30 mouse cellular contexts compared by ENCODE assay signal in the genomic region with DNA sequence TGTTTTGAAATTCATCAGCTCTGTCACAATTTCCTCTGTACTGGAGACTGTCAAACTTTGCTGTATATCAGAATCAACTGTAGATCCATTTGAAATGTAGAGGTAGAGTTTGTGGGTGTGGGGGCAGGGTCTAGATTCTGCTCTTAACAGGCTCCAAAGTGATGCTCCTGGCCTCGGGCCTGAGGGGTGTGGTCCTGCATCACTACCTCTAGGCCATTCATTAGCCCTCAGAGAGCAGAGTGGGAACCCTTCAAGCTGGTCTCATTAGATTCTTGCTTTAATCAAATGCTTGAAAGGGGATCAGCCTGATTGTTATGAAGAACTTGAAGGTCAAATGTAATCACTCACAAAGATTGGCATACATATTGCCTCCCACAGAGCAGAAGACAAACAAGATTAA. TPM values are rescaled to one million over a fixed set of nuclear protein-coding genes. Genes with fewer than 3 reads are reported as not detected.
A peak's percentile ranks its signal among the peaks of the same experiment; 100 is the strongest.
DNase-seq lines count a peak whose midpoint lies in the region; ATAC-seq lines count a peak whose summit lies in the region.
"Had no signal": no experiment of that assay in that cellular context is flagged by ENCODE, and none has a peak within 500 bp of the region (broad histone marks: within the 10 kb centered on the region; RNA-seq: fewer than 3 reads in every experiment).

No protein-coding gene starts in this region.

- H3K9me3 ChIP-seq in hindbrain, embryonic 10.5 days = no peaks in the 10 kb centered on the region
- H3K9me3 ChIP-seq in hindbrain, embryonic 16.5 days (ENCODE audit: control insufficient read depth, low read length) = no peaks in the 10 kb centered on the region
- H3K9me3 ChIP-seq in limb, embryonic 11.5 days (ENCODE audit: control insufficient read depth, low read length) = no peaks in the 10 kb centered on the region
- H3K9me3 ChIP-seq: embryonic facial prominence, embryonic 15.5 days; heart, embryonic 13.5 days; hindbrain, embryonic 13.5 days; liver, embryonic 13.5 days; megakaryocyte, embryonic 14.5 days; midbrain, embryonic 12.5 days; neural tube, embryonic 12.5 days; stomach, embryonic 15.5 days had no signal

- H3K9ac ChIP-seq in hindbrain, embryonic 16.5 days (ENCODE audit: low read depth, low read length) = no peak overlapping the region
- no peak overlapping the region for H3K9ac ChIP-seq in limb, embryonic 11.5 days (ENCODE audit: low read length)
- H3K9ac ChIP-seq: embryonic facial prominence, embryonic 15.5 days; heart, embryonic 13.5 days; hindbrain, embryonic 13.5 days; liver, embryonic 13.5 days; midbrain, embryonic 12.5 days; neural tube, embryonic 12.5 days; stomach, embryonic 15.5 days had no signal

- intact Hi-C loops in gastrocnemius, postnatal 36 days (cut with DNase I) = no loop called here

- no peak for ATAC-seq in hindbrain, embryonic 16.5 days
- ATAC-seq in limb, embryonic 11.5 days (ENCODE audit: insufficient number of reproducible peaks, low FRiP score, low TSS enrichment, low read depth) = no peak
- ATAC-seq: activated CD4-positive, CD25-positive, alpha-beta regulatory T cell, adult 4 months; intestine, postnatal 0 days; lung, postnatal 0 days had no signal

- H3K4me2 ChIP-seq in hindbrain, embryonic 16.5 days (ENCODE audit: low read length) = no peak overlapping the region
- H3K4me2 ChIP-seq in limb, embryonic 11.5 days (ENCODE audit: low read depth, severe bottlenecking) = no peak overlapping the region
- H3K4me2 ChIP-seq: embryonic facial prominence, embryonic 15.5 days; heart, embryonic 13.5 days; hindbrain, embryonic 13.5 days; liver, embryonic 13.5 days; midbrain, embryonic 12.5 days; neural tube, embryonic 12.5 days; stomach, embryonic 15.5 days had no signal

- peaks cover 13% of the 10 kb centered on the region for H3K4me1 ChIP-seq in hindbrain, embryonic 10.5 days (replicated peaks)
- H3K4me1 ChIP-seq in hindbrain, embryonic 16.5 days (ENCODE audit: control insufficient read depth, insufficient read depth, low read depth, low read length) = no peaks in the 10 kb centered on the region
- peaks cover 12% of the 10 kb centered on the region for H3K4me1 ChIP-seq in limb, embryonic 11.5 days (ENCODE audit: control insufficient read depth, insufficient read depth, low read length)
- H3K4me1 ChIP-seq: embryonic facial prominence, embryonic 15.5 days; hindbrain, embryonic 13.5 days; liver, embryonic 13.5 days; megakaryocyte, embryonic 14.5 days; midbrain, embryonic 12.5 days; neural tube, embryonic 12.5 days; stomach, embryonic 15.5 days had no signal

- H3K36me3 ChIP-seq in hindbrain, embryonic 10.5 days = no peaks in the 10 kb centered on the region
- H3K36me3 ChIP-seq in hindbrain, embryonic 16.5 days (ENCODE audit: control insufficient read depth, insufficient read depth, low read length) = no peaks in the 10 kb centered on the region
- no peaks in the 10 kb centered on the region for H3K36me3 ChIP-seq in limb, embryonic 11.5 days (ENCODE audit: control insufficient read depth, insufficient read depth, low read length)
- H3K36me3 ChIP-seq: embryonic facial prominence, embryonic 15.5 days; liver, embryonic 13.5 days; midbrain, embryonic 12.5 days; neural tube, embryonic 12.5 days; stomach, embryonic 15.5 days had no signal

- WGBS in hindbrain, embryonic 10.5 days = 44% methylated on average over 1 of the region's 1 CpGs
- WGBS in hindbrain, embryonic 16.5 days = 52% methylated on average over 1 of the region's 1 CpGs
- 15% methylated on average over 1 of the region's 1 CpGs for WGBS in limb, embryonic 11.5 days

- H3K27me3 ChIP-seq in hindbrain, embryonic 10.5 days (ENCODE audit: insufficient read depth, poor library complexity, severe bottlenecking) = no peaks in the 10 kb centered on the region
- H3K27me3 ChIP-seq in hindbrain, embryonic 16.5 days (replicated peaks; ENCODE audit: control insufficient read depth, insufficient read depth, low read length) = no peaks in the 10 kb centered on the region
- H3K27me3 ChIP-seq in limb, embryonic 11.5 days (ENCODE audit: control insufficient read depth, insufficient read depth, low read length) = no peaks in the 10 kb centered on the region
- H3K27me3 ChIP-seq: embryonic facial prominence, embryonic 15.5 days; heart, embryonic 13.5 days; hindbrain, embryonic 13.5 days; liver, embryonic 13.5 days; megakaryocyte, embryonic 14.5 days; midbrain, embryonic 12.5 days; neural tube, embryonic 12.5 days; stomach, embryonic 15.5 days had no signal

- DNase-seq in hindbrain, embryonic 10.5 days (ENCODE audit: low spot score) = no peak
- peak; percentile 8 for DNase-seq in retina, postnatal 1 day
- DNase-seq in retina, embryonic 14.5 days (ENCODE audit: low spot score) = no peak
- no peak for DNase-seq in limb, embryonic 11.5 days (ENCODE audit: low spot score)
- DNase-seq in gastrocnemius, postnatal 36 days = no peak
- DNase-seq: adrenal gland, adult 2 months; adrenal gland, postnatal 36 days; B cell, adult 2 months; cerebellum, adult 18-20 months; cerebellum, postnatal 10 days; gastrocnemius, postnatal 25 days; heart, postnatal 10 days; kidney, adult 9 months; layer of hippocampus, adult 9-11 months; liver, embryonic 13.5 days; lung, adult 18-20 months; lung, postnatal 4 days; right cerebral cortex, postnatal 25 days had no signal

- peak overlapping the region; percentile 62 for H3K27ac ChIP-seq in hindbrain, embryonic 10.5 days
- H3K27ac ChIP-seq in hindbrain, embryonic 16.5 days (ENCODE audit: low read depth, low read length) = no peak overlapping the region
- H3K27ac ChIP-seq in limb, embryonic 11.5 days (replicated peaks; ENCODE audit: low read depth, low read length) = peak overlapping the region; percentile 68; the same call in 1 of the 2 replicates
- H3K27ac ChIP-seq: embryonic facial prominence, embryonic 15.5 days; heart, embryonic 13.5 days; hindbrain, embryonic 13.5 days; liver, embryonic 13.5 days; midbrain, embryonic 12.5 days; neural tube, embryonic 12.5 days; stomach, embryonic 15.5 days had no signal

- no peak overlapping the region for H3K4me3 ChIP-seq in hindbrain, embryonic 10.5 days
- H3K4me3 ChIP-seq in hindbrain, embryonic 16.5 days (ENCODE audit: low read length) = no peak overlapping the region
- H3K4me3 ChIP-seq in limb, embryonic 11.5 days (ENCODE audit: low read depth, low read length) = no peak overlapping the region
- H3K4me3 ChIP-seq: embryonic facial prominence, embryonic 15.5 days; heart, embryonic 13.5 days; hindbrain, embryonic 13.5 days; liver, embryonic 13.5 days; megakaryocyte, embryonic 14.5 days; midbrain, embryonic 12.5 days; myocyte; neural tube, embryonic 12.5 days; stomach, embryonic 15.5 days had no signal

RNA-seq across cellular contexts. Expression of a gene that starts 36.6 kb away (rescaled TPM):
- polyA plus RNA-seq in hindbrain, embryonic 10.5 days (2016; fragmentation: Nextera tagmentation; extraction: Ambion mirVana) = 14.8 and 17.7 TPM in 2 replicates
- 75.5 and 81.0 TPM in 2 replicates for polyA plus RNA-seq in hindbrain, embryonic 16.5 days (2015; fragmentation: Nextera tagmentation; extraction: Ambion mirVana)
- polyA plus RNA-seq in limb, embryonic 11.5 days (2014; fragmentation: Nextera tagmentation; extraction: Ambion mirVana) = 17.5 and 17.7 TPM in 2 replicates
- 1 to 10 TPM in 1 of 2 experiments, under 1 TPM in 1; 0.94 to 1.4 TPM for total RNA-seq in gastrocnemius, postnatal 36 days (2021)
